Mouse (Mus musculus): ENCODE results near the gene Olfr124. TPM values are rescaled to one million over a fixed set of nuclear protein-coding genes. Genes with fewer than 3 reads are reported as not detected.

Gene Olfr124
- total RNA-seq (2014; rRNA removed): not detected in 2 replicates
- polyA plus RNA-seq (2015; fragmentation: Nextera tagmentation; extraction: Ambion mirVana): not detected in 2 replicates

- Histone ChIP-seq H3K4me3 (ENCODE audit: low read length) (no peak within 1 kb of the TSS), H3K27me3 (ENCODE audit: insufficient read depth, low read length) (no peaks in the 10 kb centered on the region), H3K4me2 (ENCODE audit: low read depth, low read length) (no peak within 1 kb of the TSS), H3K9me3 (ENCODE audit: low read length) (no peaks in the 10 kb centered on the region), H3K36me3 (ENCODE audit: insufficient read depth, low read length) (no peaks in the 10 kb centered on the region), H3K27ac (no peak within 1 kb of the TSS), H3K4me1 (ENCODE audit: insufficient read depth, low read length) (no peaks in the 10 kb centered on the region), H3K9ac (replicated peaks; ENCODE audit: low read length) (no peak within 1 kb of the TSS)
- no peak for TF ChIP-seq CTCF (IDR thresholded peaks at IDR 0.05; ENCODE audit: low read depth)
- DNase-seq (ENCODE audit: low spot score) (no peak), ATAC-seq (no peak)
- WGBS: 85% methylated on average over 3 of the region's 3 CpGs
Measured at GRCm38 (mm10) chr17:37799588-37799987, at the start of gene Olfr124. TSS of gene Olfr124 (plus strand) at chr17:37799888.

- H3K27ac ChIP-seq: no peak within 1 kb of the TSS
- WGBS: 85% methylated on average over 4 of the region's 4 CpGs
- ATAC-seq (no peak), DNase-seq (ENCODE audit: low spot score) (no peak)
- H3K27me3 ChIP-seq (ENCODE audit: insufficient read depth, low read length): no peaks in the 10 kb centered on the region
- H3K9me3 ChIP-seq (ENCODE audit: low read length): no peaks in the 10 kb centered on the region
- no peak within 1 kb of the TSS for H3K9ac ChIP-seq (replicated peaks; ENCODE audit: low read length)
- no peak for TF ChIP-seq CTCF (IDR thresholded peaks at IDR 0.05; ENCODE audit: low read depth)
- no peak within 1 kb of the TSS for H3K4me3 ChIP-seq (ENCODE audit: low read length)
- no peak within 1 kb of the TSS for H3K4me2 ChIP-seq (ENCODE audit: low read depth, low read length)
- H3K36me3 ChIP-seq (ENCODE audit: insufficient read depth, low read length): no peaks in the 10 kb centered on the region
- H3K4me1 ChIP-seq (ENCODE audit: insufficient read depth, low read length): no peaks in the 10 kb centered on the region
Measured at GRCm38 (mm10) chr17:37768307-37768706, 31.4 kb upstream of the Olfr124 start, which contains the start of gene Olfr122. TSS of gene Olfr122 (plus strand) at chr17:37768607.

DNA sequence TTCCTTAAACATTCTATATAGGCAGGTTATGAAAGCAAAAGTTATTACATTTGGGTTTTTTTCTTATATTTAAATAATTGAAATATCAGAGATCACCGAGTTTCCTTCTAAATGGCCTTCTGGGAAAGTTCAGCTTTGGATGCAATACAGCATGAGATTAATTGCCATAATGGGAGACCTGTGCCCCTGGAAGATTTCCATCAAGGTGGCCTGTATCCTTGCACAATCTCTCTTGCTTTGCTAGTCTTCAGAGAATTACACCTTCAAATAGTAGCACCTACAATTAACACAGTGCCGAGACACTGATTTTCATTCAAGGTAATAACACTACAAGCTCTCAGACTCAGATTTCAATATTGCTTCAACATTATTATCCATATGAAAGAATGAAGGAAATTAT is 6.5 kb upstream of the Olfr124 start, which contains the start of gene Olfr123:
Olfr123 (plus strand) TSS at position 301 of the 400 bp plus-strand sequence.
- WGBS: 90% methylated on average over 2 of the region's 2 CpGs
- Histone ChIP-seq H3K9ac (replicated peaks; ENCODE audit: low read length) (no peak within 1 kb of the TSS), H3K4me1 (ENCODE audit: insufficient read depth, low read length) (no peaks in the 10 kb centered on the region), H3K27me3 (ENCODE audit: insufficient read depth, low read length) (no peaks in the 10 kb centered on the region), H3K4me2 (ENCODE audit: low read depth, low read length) (no peak within 1 kb of the TSS), H3K27ac (no peak within 1 kb of the TSS), H3K4me3 (ENCODE audit: low read length) (no peak within 1 kb of the TSS), H3K36me3 (ENCODE audit: insufficient read depth, low read length) (no peaks in the 10 kb centered on the region), H3K9me3 (ENCODE audit: low read length) (no peaks in the 10 kb centered on the region)
- TF ChIP-seq CTCF (IDR thresholded peaks at IDR 0.05; ENCODE audit: low read depth): no peak
- ATAC-seq: no peak
- DNase-seq (ENCODE audit: low spot score): no peak

GRCm38 (mm10) chr17:37832649-37833048 is 33.0 kb downstream of the Olfr124 start, which contains the start of gene Olfr125:
TSS of gene Olfr125 (plus strand) at chr17:37832949.
- no peak for ATAC-seq
- Histone ChIP-seq H3K27ac (no peak within 1 kb of the TSS), H3K4me1 (ENCODE audit: insufficient read depth, low read length) (no peaks in the 10 kb centered on the region), H3K4me2 (ENCODE audit: low read depth, low read length) (no peak within 1 kb of the TSS), H3K36me3 (ENCODE audit: insufficient read depth, low read length) (no peaks in the 10 kb centered on the region), H3K9ac (replicated peaks; ENCODE audit: low read length) (no peak within 1 kb of the TSS), H3K4me3 (ENCODE audit: low read length) (no peak within 1 kb of the TSS), H3K27me3 (ENCODE audit: insufficient read depth, low read length) (no peaks in the 10 kb centered on the region), H3K9me3 (ENCODE audit: low read length) (no peaks in the 10 kb centered on the region)
- no peak for DNase-seq (ENCODE audit: low spot score)
- no peak for TF ChIP-seq CTCF (IDR thresholded peaks at IDR 0.05; ENCODE audit: low read depth)

DNA sequence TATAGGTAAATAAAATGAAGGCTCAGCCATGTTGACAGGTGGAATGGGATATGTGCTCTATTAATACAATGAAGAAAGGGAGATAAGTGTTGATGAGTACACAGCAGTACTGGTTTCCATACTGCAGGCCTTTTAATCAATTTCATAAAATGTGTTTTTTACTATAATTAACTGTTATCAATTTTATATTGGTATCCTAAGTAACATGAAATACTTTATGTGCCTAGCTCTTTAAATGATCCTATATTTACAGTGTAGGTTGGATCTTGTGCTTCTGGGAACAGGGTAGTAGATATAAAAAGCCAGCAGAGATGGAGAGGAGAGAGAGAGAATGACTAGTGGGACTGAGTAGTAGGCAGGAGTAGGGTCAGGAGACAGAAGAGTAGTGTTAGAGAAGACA is 47.5 kb downstream of the Olfr124 start, which contains the start of gene Olfr126:
Olfr126 (plus strand) TSS at position 301 of the 400 bp plus-strand sequence.
- Histone ChIP-seq H3K4me2 (ENCODE audit: low read depth, low read length) (no peak within 1 kb of the TSS), H3K27ac (no peak within 1 kb of the TSS), H3K27me3 (ENCODE audit: insufficient read depth, low read length) (no peaks in the 10 kb centered on the region), H3K4me1 (ENCODE audit: insufficient read depth, low read length) (no peaks in the 10 kb centered on the region), H3K36me3 (ENCODE audit: insufficient read depth, low read length) (no peaks in the 10 kb centered on the region), H3K9ac (replicated peaks; ENCODE audit: low read length) (no peak within 1 kb of the TSS), H3K9me3 (ENCODE audit: low read length) (no peaks in the 10 kb centered on the region), H3K4me3 (ENCODE audit: low read length) (no peak within 1 kb of the TSS)
- no peak for TF ChIP-seq CTCF (IDR thresholded peaks at IDR 0.05; ENCODE audit: low read depth)
- no peak for DNase-seq (ENCODE audit: low spot score)
- ATAC-seq: no peak

Other genes with a start within 250 kb of the Olfr124 start
- not detected in 2 replicates for gene Olfr112, start 230.4 kb upstream of the Olfr124 start, total RNA-seq (2014; rRNA removed)
- gene Olfr112, start 230.4 kb upstream of the Olfr124 start, polyA plus RNA-seq (2015; fragmentation: Nextera tagmentation; extraction: Ambion mirVana): not detected in 2 replicates
- not detected in 2 replicates for gene Olfr113, start 222.2 kb upstream of the Olfr124 start, total RNA-seq (2014; rRNA removed)
- gene Olfr113, start 222.2 kb upstream of the Olfr124 start, polyA plus RNA-seq (2015; fragmentation: Nextera tagmentation; extraction: Ambion mirVana): not detected in 2 replicates
- not detected in 2 replicates for gene Olfr114, start 207.1 kb upstream of the Olfr124 start, total RNA-seq (2014; rRNA removed)
- gene Olfr114, start 207.1 kb upstream of the Olfr124 start, polyA plus RNA-seq (2015; fragmentation: Nextera tagmentation; extraction: Ambion mirVana): not detected in 2 replicates
- not detected in 2 replicates for gene Olfr115, start 172.8 kb upstream of the Olfr124 start, total RNA-seq (2014; rRNA removed)
- gene Olfr115, start 172.8 kb upstream of the Olfr124 start, polyA plus RNA-seq (2015; fragmentation: Nextera tagmentation; extraction: Ambion mirVana): not detected in 2 replicates
- not detected in 2 replicates for gene Olfr116, start 172.7 kb upstream of the Olfr124 start, total RNA-seq (2014; rRNA removed)
- not detected in 2 replicates for gene Olfr116, start 172.7 kb upstream of the Olfr124 start, polyA plus RNA-seq (2015; fragmentation: Nextera tagmentation; extraction: Ambion mirVana)
- not detected in 2 replicates for gene Olfr117, start 136.1 kb upstream of the Olfr124 start, total RNA-seq (2014; rRNA removed)
- gene Olfr117, start 136.1 kb upstream of the Olfr124 start, polyA plus RNA-seq (2015; fragmentation: Nextera tagmentation; extraction: Ambion mirVana): not detected in 2 replicates
- gene Olfr118, start 132.9 kb upstream of the Olfr124 start, total RNA-seq (2014; rRNA removed): not detected in 2 replicates
- not detected in 2 replicates for gene Olfr118, start 132.9 kb upstream of the Olfr124 start, polyA plus RNA-seq (2015; fragmentation: Nextera tagmentation; extraction: Ambion mirVana)
- not detected in 2 replicates for gene Olfr119, start 103.3 kb upstream of the Olfr124 start, total RNA-seq (2014; rRNA removed)
- not detected in 2 replicates for gene Olfr119, start 103.3 kb upstream of the Olfr124 start, polyA plus RNA-seq (2015; fragmentation: Nextera tagmentation; extraction: Ambion mirVana)
- gene Olfr120, start 78.1 kb upstream of the Olfr124 start, total RNA-seq (2014; rRNA removed): not detected in 2 replicates
- not detected in 2 replicates for gene Olfr120, start 78.1 kb upstream of the Olfr124 start, polyA plus RNA-seq (2015; fragmentation: Nextera tagmentation; extraction: Ambion mirVana)
- not detected in 2 replicates for gene Olfr121, start 51.0 kb upstream of the Olfr124 start, total RNA-seq (2014; rRNA removed)
- gene Olfr121, start 51.0 kb upstream of the Olfr124 start, polyA plus RNA-seq (2015; fragmentation: Nextera tagmentation; extraction: Ambion mirVana): not detected in 2 replicates
- not detected in 2 replicates for gene Olfr122, start 31.3 kb upstream of the Olfr124 start, total RNA-seq (2014; rRNA removed)
- not detected in 2 replicates for gene Olfr122, start 31.3 kb upstream of the Olfr124 start, polyA plus RNA-seq (2015; fragmentation: Nextera tagmentation; extraction: Ambion mirVana)
- not detected in 2 replicates for gene Olfr123, start 6.4 kb upstream of the Olfr124 start, total RNA-seq (2014; rRNA removed)
- gene Olfr123, start 6.4 kb upstream of the Olfr124 start, polyA plus RNA-seq (2015; fragmentation: Nextera tagmentation; extraction: Ambion mirVana): not detected in 2 replicates
- 0.26 TPM in 1 of 2 replicates, not detected in the other for gene Olfr125, start 33.1 kb downstream of the Olfr124 start, total RNA-seq (2014; rRNA removed)
- gene Olfr125, start 33.1 kb downstream of the Olfr124 start, polyA plus RNA-seq (2015; fragmentation: Nextera tagmentation; extraction: Ambion mirVana): not detected in 2 replicates
- not detected in 2 replicates for gene Olfr126, start 47.6 kb downstream of the Olfr124 start, total RNA-seq (2014; rRNA removed)
- not detected in 2 replicates for gene Olfr126, start 47.6 kb downstream of the Olfr124 start, polyA plus RNA-seq (2015; fragmentation: Nextera tagmentation; extraction: Ambion mirVana)
- not detected in 2 replicates for gene Olfr127, start 100.5 kb downstream of the Olfr124 start, total RNA-seq (2014; rRNA removed)
- not detected in 2 replicates for gene Olfr127, start 100.5 kb downstream of the Olfr124 start, polyA plus RNA-seq (2015; fragmentation: Nextera tagmentation; extraction: Ambion mirVana)
- not detected in 2 replicates for gene Olfr128, start 120.7 kb downstream of the Olfr124 start, total RNA-seq (2014; rRNA removed)
- not detected in 2 replicates for gene Olfr128, start 120.7 kb downstream of the Olfr124 start, polyA plus RNA-seq (2015; fragmentation: Nextera tagmentation; extraction: Ambion mirVana)
- gene Olfr761, start 153.2 kb downstream of the Olfr124 start, total RNA-seq (2014; rRNA removed): not detected in 2 replicates
- not detected in 2 replicates for gene Olfr761, start 153.2 kb downstream of the Olfr124 start, polyA plus RNA-seq (2015; fragmentation: Nextera tagmentation; extraction: Ambion mirVana)